Mouse (Mus musculus): ENCODE results near the gene Picalm.

The Picalm gene

DNA sequence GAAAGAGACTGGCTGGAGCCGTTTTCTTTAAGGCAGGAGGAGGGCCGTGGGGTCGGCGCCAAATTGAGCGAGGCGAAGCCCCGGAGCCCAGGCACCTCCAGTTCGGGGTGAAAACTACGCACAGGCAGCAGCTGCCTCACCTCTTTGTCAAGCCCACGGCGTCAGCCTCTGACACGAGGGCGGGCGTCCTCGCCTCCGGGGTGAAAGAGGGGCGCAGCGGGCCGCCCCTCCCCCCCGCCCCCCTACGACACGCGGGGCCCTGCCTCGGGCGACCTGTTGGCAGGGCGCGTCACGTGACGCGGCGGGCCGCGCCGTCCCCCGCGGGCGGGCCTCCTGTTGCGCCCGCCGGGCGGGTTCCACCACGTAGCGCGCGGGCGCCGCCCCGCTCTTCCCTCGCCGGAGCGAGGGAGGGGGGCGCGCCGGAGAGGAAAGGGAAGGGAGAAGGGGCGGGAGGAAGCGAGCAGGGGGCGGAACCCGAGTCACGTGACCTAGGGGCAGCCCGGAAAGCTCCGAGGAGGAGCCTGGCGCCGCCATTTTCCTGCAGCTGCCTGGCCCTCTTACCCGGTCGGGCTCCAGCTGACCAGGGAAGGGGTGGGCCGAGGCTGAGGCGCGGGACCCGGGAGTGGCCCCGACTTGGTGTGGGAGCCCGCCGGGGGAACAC is at the start of gene Picalm:
Picalm (plus strand) TSS at position 482 of the 661 bp plus-strand sequence.
- peak; percentile 96 for DNase-seq (ENCODE audit: low spot score)

GRCm38 (mm10) chr7:90083799-90084198 is 46.2 kb upstream of the Picalm start:
- no peak for DNase-seq (ENCODE audit: low spot score)

GRCm38 (mm10) chr7:90084531-90084930 is 45.5 kb upstream of the Picalm start:
- no peak for DNase-seq (ENCODE audit: low spot score)

DNA sequence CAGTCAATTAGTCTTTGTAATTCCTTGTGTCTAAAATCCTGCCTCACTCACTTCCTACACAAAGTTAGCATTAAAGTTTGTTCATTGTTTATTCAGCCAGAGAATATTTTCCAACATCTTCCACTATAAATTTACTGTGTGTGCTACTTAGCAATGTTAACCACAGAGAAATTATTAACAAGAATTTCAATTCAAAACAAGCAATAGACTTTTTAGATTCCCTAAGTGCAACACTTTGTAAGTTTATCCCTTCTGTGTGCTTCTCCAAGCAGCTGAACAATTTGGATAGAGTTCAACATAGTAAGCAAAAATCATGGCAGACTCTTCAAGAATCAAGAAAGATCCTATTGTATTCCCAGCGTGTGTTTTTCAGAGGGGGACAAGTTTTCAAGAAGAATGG is 44.3 kb upstream of the Picalm start:
- DNase-seq (ENCODE audit: low spot score), result no peak

- DNase-seq (ENCODE audit: low spot score), result no peak
Measured at GRCm38 (mm10) chr7:90086821-90087220, 43.2 kb upstream of the Picalm start.

- DNase-seq (ENCODE audit: low spot score), result no peak
Measured at GRCm38 (mm10) chr7:90090996-90091395, 39.0 kb upstream of the Picalm start.

DNA sequence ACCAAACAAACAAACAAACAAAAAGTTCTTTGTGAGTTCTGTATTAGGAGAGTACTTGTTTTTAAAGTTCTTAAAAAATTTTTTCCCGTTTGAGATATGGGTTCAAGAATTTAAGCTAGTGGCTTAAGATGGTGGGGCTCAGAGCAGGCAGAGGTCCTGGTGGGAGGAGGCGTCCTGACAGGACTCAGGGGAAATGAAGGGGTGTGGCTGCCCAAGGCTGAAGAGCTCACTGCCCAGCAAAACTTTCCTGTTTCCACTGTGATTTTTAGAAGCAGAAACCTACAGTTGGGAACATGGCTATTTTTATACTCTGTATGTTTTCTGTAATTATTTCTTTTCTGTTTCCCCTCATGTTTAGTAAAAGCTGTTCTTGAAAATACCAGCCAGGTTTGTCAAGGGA is 38.3 kb upstream of the Picalm start:
- no peak for DNase-seq (ENCODE audit: low spot score)

DNA sequence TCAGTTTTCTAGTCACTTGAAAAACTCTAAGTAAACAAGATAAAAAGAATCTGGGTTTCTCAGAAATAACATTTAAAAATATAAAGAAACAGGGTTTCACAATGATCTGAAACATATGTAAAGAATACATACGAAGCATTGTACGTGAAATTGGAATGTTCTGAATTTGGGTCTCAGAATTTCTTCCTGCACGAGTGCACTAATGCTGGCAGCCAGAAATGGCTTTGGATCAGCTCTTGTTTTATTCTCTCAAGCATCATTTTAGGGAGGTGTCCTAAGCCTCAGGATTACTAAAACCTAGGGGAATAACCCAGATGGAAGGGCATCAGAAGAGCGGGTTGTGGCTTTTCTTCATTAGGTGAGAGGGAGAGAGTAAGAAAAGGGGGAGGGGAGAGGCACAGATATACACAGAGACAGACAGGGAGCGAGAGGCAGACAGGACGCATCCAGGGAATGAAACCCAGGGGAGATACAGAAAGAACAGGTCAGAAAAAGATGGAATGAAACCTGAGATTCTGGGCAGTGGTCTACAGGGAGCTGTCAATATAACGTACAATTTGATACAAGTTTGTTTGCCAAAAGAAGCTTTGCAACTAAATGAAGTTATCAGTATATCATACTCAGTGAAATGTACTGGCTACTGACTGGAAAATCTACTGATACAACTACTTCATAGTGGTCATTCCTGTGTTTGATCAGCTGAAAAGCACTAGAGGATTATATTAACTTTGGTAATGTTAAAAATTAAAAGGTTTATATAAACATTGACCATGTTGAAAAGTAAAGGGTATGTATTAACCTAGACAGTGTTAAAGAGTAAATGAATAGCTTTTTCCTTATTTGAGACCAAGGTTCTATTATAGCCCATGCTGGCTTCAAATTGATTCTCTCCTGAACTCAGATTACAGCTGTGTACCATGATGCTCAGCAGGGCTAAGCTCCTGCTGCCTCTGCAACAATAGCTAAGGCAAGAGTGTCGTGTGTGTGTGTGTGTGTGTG is 37.3 kb upstream of the Picalm start:
- no peak for DNase-seq (ENCODE audit: low spot score)

DNA sequence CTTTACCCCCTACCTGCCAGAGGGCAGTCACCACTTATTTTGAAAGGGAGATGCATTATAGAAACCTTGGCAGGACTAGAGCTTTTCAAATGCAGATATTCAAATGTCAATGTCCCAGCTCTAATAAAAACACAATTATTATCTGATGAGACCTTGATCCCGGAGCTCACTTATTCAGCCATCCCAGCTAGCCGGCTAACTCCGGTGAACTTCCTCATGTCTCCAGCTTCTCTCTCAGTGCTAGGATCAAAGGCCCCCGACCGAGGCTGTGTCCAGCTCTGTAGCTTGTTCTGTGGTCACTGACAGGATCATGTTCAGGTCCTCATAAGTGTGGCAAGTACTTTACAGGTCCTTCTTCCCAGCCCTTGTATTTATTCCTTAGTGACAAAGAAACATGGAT is 34.9 kb upstream of the Picalm start:
- no peak for DNase-seq (ENCODE audit: low spot score)

GRCm38 (mm10) chr7:90095766-90096372 is 34.1 kb upstream of the Picalm start:
- DNase-seq (ENCODE audit: low spot score), result no peak

DNA sequence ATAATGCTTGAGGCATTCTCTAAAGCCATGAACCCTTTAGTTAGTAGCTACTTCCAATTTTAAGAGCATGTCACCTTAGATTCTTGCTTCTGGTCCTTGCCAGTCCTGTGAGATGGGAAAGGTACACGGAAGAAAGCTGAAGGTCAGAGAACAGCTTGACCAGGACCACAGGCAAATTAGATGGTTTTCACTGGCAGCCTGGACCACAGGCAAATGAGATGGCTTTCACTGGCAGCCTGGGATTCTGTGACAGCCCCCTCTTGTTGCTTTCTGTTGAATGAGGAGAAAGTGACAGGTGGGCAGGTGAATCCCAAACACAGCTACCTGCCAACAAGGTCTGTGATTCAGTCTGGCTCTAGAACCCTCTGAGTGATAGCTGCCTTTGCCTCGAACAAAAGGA is 33.4 kb upstream of the Picalm start:
- no peak for DNase-seq (ENCODE audit: low spot score)

DNA sequence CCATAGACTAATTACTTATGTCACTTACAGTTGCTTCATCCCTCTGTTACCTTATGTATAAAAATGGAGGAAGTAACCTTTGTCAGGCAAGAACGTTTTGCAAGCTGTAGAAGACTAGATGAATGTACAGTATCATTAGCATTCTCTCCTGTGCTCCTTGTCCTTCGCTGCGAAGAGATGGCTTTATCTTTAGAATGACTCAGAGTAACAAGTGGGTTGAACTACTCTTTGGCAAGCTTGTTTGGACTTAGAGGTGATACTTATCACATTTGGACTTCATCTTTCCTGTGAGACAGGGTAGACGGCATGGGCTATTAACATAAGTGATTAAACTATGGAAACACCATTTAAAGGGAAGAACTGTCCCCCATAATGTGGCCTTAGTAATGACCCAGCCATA is 31.8 kb upstream of the Picalm start:
- DNase-seq (ENCODE audit: low spot score), result no peak

DNA sequence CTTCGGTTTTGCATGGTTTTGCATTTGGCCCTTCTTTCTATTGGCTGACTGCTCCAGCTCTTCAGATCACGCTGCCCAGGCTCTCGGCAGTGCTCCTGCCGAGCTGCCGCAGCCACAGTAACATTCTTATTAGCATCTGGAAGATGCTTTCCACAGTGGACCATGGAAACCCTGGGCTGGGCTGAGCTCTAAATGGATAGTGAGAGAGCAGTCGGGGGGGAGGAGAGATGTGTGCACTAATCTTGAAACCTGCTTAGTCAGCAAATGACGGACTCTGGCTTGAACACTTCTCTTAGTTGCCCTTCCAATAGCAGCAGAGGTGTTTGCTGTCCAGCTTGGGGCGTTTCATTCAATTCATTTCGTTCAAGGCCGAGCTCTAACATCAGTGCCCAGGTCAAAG is 30.8 kb upstream of the Picalm start:
- no peak for DNase-seq (ENCODE audit: low spot score)

- DNase-seq (ENCODE audit: low spot score), result no peak
Measured at GRCm38 (mm10) chr7:90100614-90101160, 29.3 kb upstream of the Picalm start.

DNA sequence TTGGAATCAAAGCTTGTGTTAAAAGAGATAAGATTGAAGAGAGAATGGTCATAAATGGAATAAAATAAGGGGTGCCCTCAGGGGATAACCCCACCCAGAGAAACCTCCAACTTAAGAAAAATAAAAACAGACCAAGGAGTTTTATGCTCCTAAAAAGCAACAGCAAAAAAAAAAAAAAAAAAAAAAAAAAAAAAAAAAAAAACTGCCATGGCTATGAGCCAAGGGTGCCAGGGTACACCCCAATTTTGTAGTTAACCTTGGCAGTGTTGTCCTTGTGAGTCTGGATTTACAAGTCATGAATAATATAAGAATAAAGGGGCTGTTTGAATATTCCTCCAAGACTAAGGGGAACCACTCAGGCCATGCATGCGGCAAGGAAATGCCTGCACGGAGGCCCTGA is 13.9 kb upstream of the Picalm start:
- no peak for DNase-seq (ENCODE audit: low spot score)

DNA sequence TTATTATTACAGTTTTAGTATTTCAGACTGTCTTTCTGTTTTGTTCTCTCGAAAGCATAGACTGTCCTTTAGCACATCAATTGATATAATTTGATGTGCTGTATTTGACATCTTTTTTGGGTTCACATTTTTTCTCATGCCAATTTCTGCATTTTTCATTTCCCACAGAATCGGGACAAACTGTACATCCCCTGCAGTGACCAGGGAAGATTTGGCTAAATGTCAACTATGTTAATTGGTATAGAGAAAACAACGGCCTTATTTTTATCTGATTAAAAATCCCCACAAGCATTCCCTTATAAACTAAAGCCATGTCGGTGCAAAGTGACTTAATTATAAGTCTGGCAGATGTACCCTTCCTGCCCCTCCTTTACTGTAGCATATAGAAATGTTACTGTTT is 9.9 kb upstream of the Picalm start:
- DNase-seq (ENCODE audit: low spot score), result no peak

- DNase-seq (ENCODE audit: low spot score), result no peak
Measured at GRCm38 (mm10) chr7:90124991-90125390, 5.0 kb upstream of the Picalm start.

GRCm38 (mm10) chr7:90128631-90129200 is 1.3 kb upstream of the Picalm start:
- no peak for DNase-seq (ENCODE audit: low spot score)

DNA sequence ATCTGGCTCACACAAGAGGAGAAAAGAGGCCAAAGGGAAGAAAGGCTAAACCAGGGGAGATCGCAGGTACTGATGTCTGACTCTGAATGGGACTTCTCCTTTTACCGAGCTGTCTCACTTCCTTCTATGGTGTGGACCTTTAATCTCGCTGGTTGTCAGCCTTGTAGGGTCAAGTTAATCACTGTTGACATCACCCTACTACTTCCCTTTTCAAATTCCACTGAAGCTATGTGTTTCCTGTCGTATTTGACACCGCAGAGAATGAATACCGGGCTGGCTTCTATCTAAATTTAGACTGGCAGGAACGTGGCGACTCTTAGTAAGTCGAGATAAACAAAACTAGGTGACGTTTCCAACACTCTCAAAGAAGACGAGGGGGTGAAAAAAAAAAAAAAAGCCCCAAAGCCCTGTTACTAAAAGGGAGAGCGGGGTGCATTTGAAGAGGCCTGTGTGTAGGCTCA is 712 bp upstream of the Picalm start:
- peak; percentile 2 for DNase-seq (ENCODE audit: low spot score)

DNA sequence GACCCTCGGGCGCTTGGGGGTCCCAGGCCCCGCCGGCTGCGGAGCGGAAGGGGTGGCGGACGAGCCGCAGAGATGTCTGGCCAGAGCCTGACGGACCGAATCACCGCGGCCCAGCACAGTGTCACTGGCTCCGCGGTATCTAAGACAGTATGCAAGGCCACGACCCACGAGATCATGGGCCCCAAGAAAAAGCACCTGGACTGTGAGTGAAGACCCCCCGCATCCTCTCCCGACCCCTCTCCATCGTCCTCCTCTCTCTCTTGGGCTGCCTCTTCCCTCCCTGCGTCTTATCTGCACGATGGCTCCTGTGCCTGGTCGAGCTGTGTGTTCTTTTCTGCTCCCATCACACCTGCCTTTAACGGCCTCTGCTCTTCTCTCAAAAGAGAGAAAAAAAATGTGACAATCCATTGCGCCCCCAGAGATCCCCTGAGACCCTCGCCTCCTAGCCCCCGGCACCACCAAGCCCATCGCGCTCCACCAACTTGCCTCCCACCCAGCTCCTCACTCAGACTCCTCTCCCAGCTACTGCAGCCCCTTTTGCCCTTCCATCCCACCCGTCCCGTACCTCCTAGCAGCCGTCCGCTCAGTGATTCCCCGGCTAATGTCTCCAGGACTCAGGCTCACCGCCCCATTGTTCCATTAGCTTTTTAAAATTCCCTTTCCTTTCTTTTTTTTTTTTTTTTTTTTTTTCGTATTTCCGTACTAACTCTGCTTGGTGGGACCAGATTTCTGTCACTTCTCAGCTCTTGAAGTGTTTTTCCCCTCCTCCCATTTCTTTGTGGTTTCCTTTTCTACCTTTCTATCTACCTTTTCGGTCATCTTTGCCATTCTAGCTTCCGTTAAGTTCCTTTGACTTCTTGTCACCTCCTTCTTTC is 725 bp downstream of the Picalm start:
- peak; percentile 30 for DNase-seq (ENCODE audit: low spot score)

GRCm38 (mm10) chr7:90131376-90131651 is 1.3 kb downstream of the Picalm start:
- DNase-seq (ENCODE audit: low spot score), result no peak

Measured in ovary, adult 18-20 months (tissue).